Mouse (Mus musculus) neural tube, embryonic 12.5 days (tissue): ENCODE data around the gene 1110065P20Rik. TPM values are rescaled to one million over a fixed set of nuclear protein-coding genes. Genes with fewer than 3 reads are reported as not detected.
A peak's percentile ranks its signal among the peaks of the same experiment; 100 is the strongest.

Experiments
- ATAC-seq: fragments of 200-750 bp; cut with Nextera tagmentation; 2 replicates; pipeline ENCODE4 v1.8.0; 2017; ENCODE audit warnings: low read depth, mild to moderate bottlenecking, moderate TSS enrichment, moderate library complexity; ENCODE audit not compliant: low FRiP score
- H3K27ac ChIP-seq: fragments of 300-500 bp; sonication (generic); 2 replicates; pipeline ENCODE4 v1.5.1; 2016
- H3K27me3 ChIP-seq: fragments of 300-500 bp; sonication (generic); replicated peaks from 2 replicates; pipeline ENCODE4 v1.6.1; 2016; ENCODE audit warnings: mild to moderate bottlenecking
- H3K36me3 ChIP-seq: fragments of 300-500 bp; sonication (generic); 2 replicates; pipeline ENCODE4 v1.6.1; 2016; ENCODE audit warnings: mild to moderate bottlenecking
- H3K4me1 ChIP-seq: fragments of 300-500 bp; sonication (generic); 2 replicates; pipeline ENCODE4 v1.6.1; 2016
- H3K4me2 ChIP-seq: fragments of 300-500 bp; sonication (generic); replicated peaks from 2 replicates; pipeline ENCODE4 v1.6.1; 2016; ENCODE audit warnings: mild to moderate bottlenecking
- H3K4me3 ChIP-seq: fragments of 300-500 bp; sonication (generic); 2 replicates; pipeline ENCODE4 v1.5.1; 2016
- H3K9ac ChIP-seq: fragments of 300-500 bp; sonication (generic); 2 replicates; pipeline ENCODE4 v1.6.1; 2016; ENCODE audit warnings: mild to moderate bottlenecking
- H3K9me3 ChIP-seq: fragments of 300-500 bp; sonication (generic); 2 replicates; pipeline ENCODE4 v1.6.1; 2016; ENCODE audit warnings: mild to moderate bottlenecking
- WGBS: fragments of 180-500 bp; shearing (Covaris S2); methylation state at CpG from one replicate; pipeline ENCODE4 v1.1.7; 2016; 5-methylcytosine and 5-hydroxymethylcytosine counted together
- polyA plus RNA-seq: library from polyadenylated mRNA; unstranded; fragments of >200 nt; fragmentation: Nextera tagmentation; extraction: Ambion mirVana; gene quantifications from 2 replicates; pipeline ENCODE4 v1.2.1, GENCODE M21; 2016

Gene 1110065P20Rik
- polyA plus RNA-seq, 1 experiment from 2014 or later = 71.6 TPM

- Histone ChIP-seq H3K4me3 (no peak overlapping the region), H3K27ac (no peak overlapping the region), H3K4me2 (no peak overlapping the region), H3K4me1 (no peaks in the 10 kb centered on the region), H3K9me3 (no peaks in the 10 kb centered on the region), H3K27me3 (no peaks in the 10 kb centered on the region), H3K36me3 (peaks cover 56% of the 10 kb centered on the region), H3K9ac (no peak overlapping the region)
- WGBS = 95% methylated on average over 10 of the region's 10 CpGs
- no peak for ATAC-seq
Measured at GRCm38 (mm10) chr4:124832796-124833195, 18.2 kb downstream of the 1110065P20Rik start.

- H3K4me2 ChIP-seq = no peak overlapping the region
- no peak overlapping the region for H3K27ac ChIP-seq
- 85% methylated on average over 5 of the region's 5 CpGs for WGBS
- no peaks in the 10 kb centered on the region for H3K27me3 ChIP-seq
- H3K4me1 ChIP-seq = no peaks in the 10 kb centered on the region
- H3K9me3 ChIP-seq = no peaks in the 10 kb centered on the region
- no peak for ATAC-seq
- H3K4me3 ChIP-seq = no peak overlapping the region
- H3K9ac ChIP-seq = no peak overlapping the region
- peaks cover 63% of the 10 kb centered on the region for H3K36me3 ChIP-seq
Measured at GRCm38 (mm10) chr4:124829671-124830070, 21.3 kb downstream of the 1110065P20Rik start.

- no peak overlapping the region for H3K9ac ChIP-seq
- no peak overlapping the region for H3K4me3 ChIP-seq
- peaks cover 63% of the 10 kb centered on the region for H3K36me3 ChIP-seq
- no peak overlapping the region for H3K4me2 ChIP-seq
- no peak overlapping the region for H3K27ac ChIP-seq
- no peaks in the 10 kb centered on the region for H3K27me3 ChIP-seq
- 94% methylated on average over 21 of the region's 21 CpGs for WGBS
- H3K4me1 ChIP-seq = no peaks in the 10 kb centered on the region
- no peak for ATAC-seq
- H3K9me3 ChIP-seq = no peaks in the 10 kb centered on the region
Measured at GRCm38 (mm10) chr4:124825371-124825965, 25.5 kb downstream of the 1110065P20Rik start.

GRCm38 (mm10) chr4:124824967-124825366 lies 26.0 kb downstream of the 1110065P20Rik start:
- WGBS = 96% methylated on average over 6 of the region's 6 CpGs
- Histone ChIP-seq H3K27ac (no peak overlapping the region), H3K27me3 (no peaks in the 10 kb centered on the region), H3K9me3 (no peaks in the 10 kb centered on the region), H3K36me3 (peaks cover 63% of the 10 kb centered on the region), H3K4me3 (no peak overlapping the region), H3K9ac (no peak overlapping the region), H3K4me1 (no peaks in the 10 kb centered on the region), H3K4me2 (no peak overlapping the region)
- no peak for ATAC-seq

GRCm38 (mm10) chr4:124818832-124819231 lies 32.2 kb downstream of the 1110065P20Rik start:
- WGBS = 94% methylated on average over 4 of the region's 4 CpGs
- H3K27ac ChIP-seq = no peak overlapping the region
- peaks cover 6% of the 10 kb centered on the region; the same call in 1 of the 2 replicates for H3K4me1 ChIP-seq
- H3K4me3 ChIP-seq = no peak overlapping the region
- no peak overlapping the region for H3K9ac ChIP-seq
- H3K27me3 ChIP-seq = no peaks in the 10 kb centered on the region
- H3K4me2 ChIP-seq = no peak overlapping the region
- H3K36me3 ChIP-seq = peaks cover 37% of the 10 kb centered on the region
- ATAC-seq = no peak
- no peaks in the 10 kb centered on the region for H3K9me3 ChIP-seq

GRCm38 (mm10) chr4:124817803-124818202 lies 33.2 kb downstream of the 1110065P20Rik start:
- no peak overlapping the region for H3K4me3 ChIP-seq
- H3K36me3 ChIP-seq = peaks cover 27% of the 10 kb centered on the region
- no peaks in the 10 kb centered on the region for H3K27me3 ChIP-seq
- 24% methylated on average over 6 of the region's 6 CpGs for WGBS
- H3K4me2 ChIP-seq = no peak overlapping the region
- no peak for ATAC-seq
- H3K27ac ChIP-seq = no peak overlapping the region
- H3K4me1 ChIP-seq = peaks cover 6% of the 10 kb centered on the region; the same call in 1 of the 2 replicates
- no peak overlapping the region for H3K9ac ChIP-seq
- H3K9me3 ChIP-seq = no peaks in the 10 kb centered on the region

GRCm38 (mm10) chr4:124815901-124816300 lies 35.1 kb downstream of the 1110065P20Rik start:
- Histone ChIP-seq H3K27ac (no peak overlapping the region), H3K4me2 (no peak overlapping the region), H3K27me3 (no peaks in the 10 kb centered on the region), H3K9ac (no peak overlapping the region), H3K4me1 (peaks cover 11% of the 10 kb centered on the region; the same call in 1 of the 2 replicates), H3K36me3 (peaks cover 24% of the 10 kb centered on the region), H3K9me3 (no peaks in the 10 kb centered on the region), H3K4me3 (no peak overlapping the region)
- ATAC-seq = no peak
- WGBS = 96% methylated on average over 11 of the region's 11 CpGs

GRCm38 (mm10) chr4:124811347-124811975 lies 39.5 kb downstream of the 1110065P20Rik start:
- no peak overlapping the region for H3K9ac ChIP-seq
- ATAC-seq = no peak
- H3K9me3 ChIP-seq = no peaks in the 10 kb centered on the region
- H3K36me3 ChIP-seq = peaks cover 31% of the 10 kb centered on the region
- H3K27ac ChIP-seq = no peak overlapping the region
- H3K4me3 ChIP-seq = no peak overlapping the region
- 25% methylated on average over 9 of the region's 9 CpGs for WGBS
- H3K27me3 ChIP-seq = no peaks in the 10 kb centered on the region
- H3K4me2 ChIP-seq = no peak overlapping the region
- peaks cover 5% of the 10 kb centered on the region; the same call in 1 of the 2 replicates for H3K4me1 ChIP-seq

- no peaks in the 10 kb centered on the region for H3K9me3 ChIP-seq
- no peak for ATAC-seq
- no peaks in the 10 kb centered on the region for H3K27me3 ChIP-seq
- H3K27ac ChIP-seq = no peak overlapping the region
- no peak overlapping the region for H3K4me3 ChIP-seq
- no peak overlapping the region for H3K9ac ChIP-seq
- H3K4me1 ChIP-seq = peaks cover 5% of the 10 kb centered on the region; the same call in 1 of the 2 replicates
- 89% methylated on average over 7 of the region's 7 CpGs for WGBS
- no peak overlapping the region for H3K4me2 ChIP-seq
- peaks cover 41% of the 10 kb centered on the region for H3K36me3 ChIP-seq
Measured at GRCm38 (mm10) chr4:124810056-124810455, 40.9 kb downstream of the 1110065P20Rik start.

GRCm38 (mm10) chr4:124809136-124809883 lies 41.7 kb downstream of the 1110065P20Rik start:
- no peak overlapping the region for H3K27ac ChIP-seq
- no peak for ATAC-seq
- H3K9ac ChIP-seq = no peak overlapping the region
- H3K4me3 ChIP-seq = no peak overlapping the region
- peaks cover 5% of the 10 kb centered on the region; the same call in 1 of the 2 replicates for H3K4me1 ChIP-seq
- no peaks in the 10 kb centered on the region for H3K27me3 ChIP-seq
- 90% methylated on average over 9 of the region's 9 CpGs for WGBS
- H3K9me3 ChIP-seq = no peaks in the 10 kb centered on the region
- no peak overlapping the region for H3K4me2 ChIP-seq
- H3K36me3 ChIP-seq = peaks cover 48% of the 10 kb centered on the region

GRCm38 (mm10) chr4:124808511-124808910 lies 42.5 kb downstream of the 1110065P20Rik start:
- Histone ChIP-seq H3K9me3 (no peaks in the 10 kb centered on the region), H3K27me3 (no peaks in the 10 kb centered on the region), H3K36me3 (peaks cover 50% of the 10 kb centered on the region), H3K27ac (no peak overlapping the region), H3K4me1 (peaks cover 8% of the 10 kb centered on the region), H3K9ac (no peak overlapping the region), H3K4me2 (no peak overlapping the region), H3K4me3 (no peak overlapping the region)
- ATAC-seq = no peak
- 84% methylated on average over 5 of the region's 5 CpGs for WGBS

- Histone ChIP-seq H3K4me1 (peaks cover 15% of the 10 kb centered on the region), H3K36me3 (peaks cover 50% of the 10 kb centered on the region), H3K27ac (no peak overlapping the region), H3K4me3 (peak overlapping the region; percentile 76), H3K27me3 (no peaks in the 10 kb centered on the region), H3K4me2 (peak overlapping the region; percentile 87), H3K9ac (no peak overlapping the region), H3K9me3 (no peaks in the 10 kb centered on the region)
- WGBS = 81% methylated on average over 6 of the region's 6 CpGs
- no peak for ATAC-seq
Measured at GRCm38 (mm10) chr4:124803406-124803805, 47.6 kb downstream of the 1110065P20Rik start.
